Mouse (Mus musculus) erythroblast, embryonic 14.5 days (primary cell): Measurements from ENCODE around the gene Pdyn. TPM values are rescaled to one million over a fixed set of nuclear protein-coding genes. Genes with fewer than 3 reads are reported as not detected.

Experiments
- H3K27me3 ChIP-seq: 2 replicates; pipeline ENCODE4 v1.6.1; 2012; ENCODE audit warnings: inconsistent platforms; ENCODE audit not compliant: control insufficient read depth
- H3K36me3 ChIP-seq: 2 replicates; pipeline ENCODE4 v1.6.1; 2012; ENCODE audit warnings: mild to moderate bottlenecking, inconsistent platforms; ENCODE audit not compliant: control insufficient read depth
- H3K4me1 ChIP-seq: 2 replicates; pipeline ENCODE4 v1.6.1; 2012; ENCODE audit warnings: inconsistent platforms; ENCODE audit not compliant: control insufficient read depth
- H3K4me3 ChIP-seq: replicated peaks from 2 replicates; pipeline ENCODE3; 2012; ENCODE audit warnings: moderate library complexity, mild to moderate bottlenecking, inconsistent platforms
- H3K9me3 ChIP-seq: 2 replicates; pipeline ENCODE4 v1.6.1; 2012; ENCODE audit warnings: low read length, inconsistent platforms, mixed read lengths; ENCODE audit not compliant: control insufficient read depth
- GATA1 ChIP-seq: IDR thresholded peaks from 2 replicates; pipeline ENCODE4 v1.6.1; 2012; ENCODE audit warnings: low read length, inconsistent platforms, mixed read lengths
- TAL1 ChIP-seq: IDR thresholded peaks from 3 replicates; pipeline ENCODE4 v1.6.1; 2012; ENCODE audit warnings: low read length, inconsistent platforms, mixed read lengths
- polyA plus RNA-seq: library from polyadenylated mRNA; stranded (reverse); fragments of >175 nt; gene quantifications from 2 replicates; pipeline ENCODE4 v1.2.3, GENCODE M21; 2012

Pdyn gene
- polyA plus RNA-seq, 1 experiment, result not detected

DNA sequence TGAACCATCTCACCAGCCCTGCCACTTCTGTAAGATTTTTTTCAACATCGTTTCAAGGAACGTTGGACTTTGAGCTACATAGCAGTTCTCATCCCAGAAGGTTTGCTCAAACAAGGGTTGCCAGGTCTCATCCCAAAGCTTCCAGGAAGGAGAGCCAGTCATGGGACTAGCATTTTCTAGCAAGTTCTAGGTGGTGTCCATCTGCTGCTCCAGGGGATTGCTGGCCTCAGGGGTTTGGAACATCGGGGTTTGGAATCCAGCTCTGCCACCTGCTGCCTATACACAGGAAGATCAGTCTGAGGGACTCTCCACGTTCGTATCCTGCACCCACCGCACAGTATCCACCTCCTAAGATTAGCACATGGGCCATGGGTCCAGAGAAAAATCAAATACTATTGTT lies 39.6 kb downstream of the Pdyn start:
- H3K36me3 ChIP-seq, result no peaks in the 10 kb centered on the region

DNA sequence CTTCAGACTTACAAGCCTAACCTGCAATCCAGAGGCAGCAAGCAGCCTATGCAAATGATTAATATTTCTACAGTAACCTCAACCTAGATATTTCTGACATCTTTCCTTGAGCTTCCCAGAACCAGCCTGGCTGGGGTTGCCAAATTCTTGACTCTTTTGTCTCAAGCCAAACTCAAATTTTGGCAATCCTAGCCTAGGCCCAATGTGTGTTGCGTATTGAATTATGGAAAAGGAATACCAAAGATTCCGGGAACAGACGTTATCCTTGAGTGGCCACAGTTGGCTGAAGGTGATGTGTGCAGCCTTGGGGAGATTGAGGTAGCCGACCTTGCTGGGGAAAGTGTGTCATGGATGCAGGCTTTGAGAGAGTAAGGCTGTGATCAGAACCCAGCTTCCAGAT lies 40.8 kb downstream of the Pdyn start:
- no peaks in the 10 kb centered on the region for H3K4me1 ChIP-seq
- TF ChIP-seq GATA1 (no peak), TAL1 (no peak)
- H3K4me3 ChIP-seq, result no peak overlapping the region
- no peaks in the 10 kb centered on the region for H3K36me3 ChIP-seq
- no peaks in the 10 kb centered on the region for H3K9me3 ChIP-seq
- no peaks in the 10 kb centered on the region for H3K27me3 ChIP-seq

More for the DNA sequence above, 39.6 kb downstream of the Pdyn start:
- TF ChIP-seq TAL1 (no peak), GATA1 (no peak)
- Histone ChIP-seq H3K4me3 (no peak overlapping the region), H3K9me3 (no peaks in the 10 kb centered on the region), H3K4me1 (no peaks in the 10 kb centered on the region), H3K27me3 (no peaks in the 10 kb centered on the region)

DNA sequence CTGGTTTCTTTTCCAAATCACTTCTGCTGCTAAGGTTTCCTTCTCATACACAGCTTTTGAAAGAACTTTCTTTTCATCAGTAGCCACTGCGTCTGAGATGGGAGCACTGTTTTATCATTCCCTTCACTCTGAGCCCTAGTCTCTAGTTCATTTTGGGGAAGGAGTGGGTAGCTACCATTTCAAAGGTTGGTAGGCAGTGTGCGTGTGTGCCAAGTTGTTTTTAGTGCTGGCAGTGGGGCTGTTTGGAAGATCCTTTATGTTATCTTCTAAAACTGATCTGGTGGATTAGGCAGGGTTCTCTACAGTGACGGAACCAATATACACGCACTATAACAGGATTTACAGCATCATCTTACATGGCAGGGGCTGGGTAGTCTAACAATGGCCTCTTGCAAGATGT lies 44.6 kb downstream of the Pdyn start:
- Histone ChIP-seq H3K4me1 (no peaks in the 10 kb centered on the region), H3K4me3 (no peak overlapping the region), H3K36me3 (no peaks in the 10 kb centered on the region), H3K9me3 (no peaks in the 10 kb centered on the region; the same call in 1 of the 2 replicates), H3K27me3 (no peaks in the 10 kb centered on the region)
- TF ChIP-seq GATA1, result no peak
- TF ChIP-seq TAL1, result no peak

DNA sequence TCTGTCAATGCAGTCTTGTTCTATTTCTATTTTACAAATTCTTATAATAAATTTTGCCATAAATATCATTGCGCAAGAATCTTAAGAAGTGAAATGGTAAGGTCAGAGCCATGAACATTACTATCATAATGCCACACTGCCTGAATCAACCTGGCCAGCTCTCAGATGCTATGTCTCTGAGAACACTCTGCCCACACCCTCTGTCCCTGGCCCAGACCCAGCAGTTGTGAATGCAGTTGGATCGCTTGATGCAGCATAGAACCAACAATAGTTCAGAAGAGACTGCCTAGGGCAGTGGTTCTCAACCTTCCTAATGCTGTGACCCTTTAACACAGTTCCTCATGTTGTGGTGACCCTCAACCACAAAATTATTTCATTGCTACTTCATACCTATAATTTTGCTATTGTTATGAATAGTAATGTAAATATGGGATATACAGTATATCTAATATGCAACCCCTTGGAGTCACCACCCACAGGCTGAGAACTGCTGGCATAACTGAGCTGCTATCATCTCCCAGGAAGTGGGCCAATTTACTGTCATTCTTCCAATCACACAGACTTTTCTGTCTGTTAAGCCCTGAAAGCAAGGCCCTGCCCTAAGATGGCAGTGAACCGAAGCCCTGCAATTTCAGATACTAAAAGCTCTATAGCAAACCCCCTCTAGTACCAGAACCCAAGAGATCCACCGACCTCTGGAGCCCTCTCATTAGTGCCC lies 45.3 kb downstream of the Pdyn start:
- Histone ChIP-seq H3K27me3 (no peaks in the 10 kb centered on the region), H3K9me3 (no peaks in the 10 kb centered on the region; the same call in 1 of the 2 replicates), H3K36me3 (no peaks in the 10 kb centered on the region), H3K4me3 (no peak overlapping the region), H3K4me1 (no peaks in the 10 kb centered on the region)
- no peak for TF ChIP-seq TAL1
- no peak for TF ChIP-seq GATA1

DNA sequence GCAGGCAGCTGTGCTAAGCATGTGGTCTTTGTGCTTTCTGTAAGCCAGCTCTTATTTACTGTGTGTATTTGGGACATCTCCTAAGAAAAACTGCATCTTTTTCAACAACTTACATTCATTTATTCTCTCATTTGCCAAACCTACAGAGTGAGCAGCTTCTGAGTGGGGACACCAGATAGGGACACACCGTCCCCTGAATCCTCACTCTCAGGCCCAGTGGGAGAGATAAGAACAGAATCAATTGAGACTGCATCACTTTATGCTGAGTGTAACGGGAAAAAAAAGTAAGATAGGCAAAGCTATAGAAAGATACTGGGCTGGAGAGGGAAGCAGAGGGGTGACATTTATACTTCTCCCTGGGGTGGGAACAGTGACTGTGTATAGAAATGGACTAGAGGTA lies 46.0 kb downstream of the Pdyn start:
- Histone ChIP-seq H3K4me3 (no peak overlapping the region), H3K9me3 (no peaks in the 10 kb centered on the region; the same call in 1 of the 2 replicates), H3K4me1 (no peaks in the 10 kb centered on the region), H3K27me3 (no peaks in the 10 kb centered on the region), H3K36me3 (no peaks in the 10 kb centered on the region)
- TF ChIP-seq TAL1, result no peak
- TF ChIP-seq GATA1, result no peak

DNA sequence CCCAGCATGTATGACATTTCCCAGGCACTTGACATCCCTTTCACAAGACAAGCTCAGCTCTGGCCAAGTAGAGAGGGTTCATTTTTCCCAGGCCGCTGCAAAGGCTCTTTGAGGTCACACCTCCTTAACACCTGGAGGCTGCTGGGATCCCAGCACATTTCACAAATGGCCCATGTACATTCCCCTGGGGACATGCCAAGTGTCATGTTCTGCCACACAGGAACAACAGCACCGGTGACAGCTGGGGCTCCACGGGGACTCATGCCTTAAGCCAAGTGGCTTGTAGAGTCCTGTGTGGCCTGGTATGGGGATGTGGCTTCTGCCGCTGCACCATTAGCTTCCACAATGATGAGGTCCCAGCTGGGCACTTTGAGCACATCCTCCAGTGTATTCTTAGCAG lies 47.0 kb downstream of the Pdyn start:
- Histone ChIP-seq H3K36me3 (no peaks in the 10 kb centered on the region), H3K4me1 (no peaks in the 10 kb centered on the region), H3K27me3 (no peaks in the 10 kb centered on the region), H3K9me3 (no peaks in the 10 kb centered on the region; the same call in 1 of the 2 replicates), H3K4me3 (no peak overlapping the region)
- TF ChIP-seq GATA1, result no peak
- no peak for TF ChIP-seq TAL1

Other genes with a start within 250 kb of the Pdyn start
- gene F830045P16Rik, start 163.2 kb downstream of the Pdyn start, polyA plus RNA-seq, result not detected in 2 replicates
- 0.36 and 0.53 TPM in 2 replicates for gene Sirpa, start 107.0 kb downstream of the Pdyn start, polyA plus RNA-seq
- gene Stk35, start 100.7 kb upstream of the Pdyn start, polyA plus RNA-seq, result 0.74 and 1.0 TPM in 2 replicates